Mouse (Mus musculus) urinary bladder, postnatal 25 days (tissue): Measurements from ENCODE around the gene Ints14.
"Not testable (repeated sequence)": the region's sequence is repeated elsewhere in the genome, so short reads cannot be mapped to it uniquely, and the experiment has no call there.

Source experiments
- DNase-seq: peaks from one replicate; pipeline ENCODE4 v3.0.0; 2022; ENCODE audit warnings: low spot score

Ints14 gene

GRCm38 (mm10) chr9:64953190-64953589 is 7.5 kb upstream of the Ints14 start:
- DNase-seq: no peak

GRCm38 (mm10) chr9:64956337-64956736 is 4.4 kb upstream of the Ints14 start:
- DNase-seq: no peak

GRCm38 (mm10) chr9:64957276-64957675 is 3.4 kb upstream of the Ints14 start:
- no peak for DNase-seq

- DNase-seq: no peak
Observed at GRCm38 (mm10) chr9:64960978-64961320, 244 bp downstream of the Ints14 start.

- DNase-seq: no peak
Observed at GRCm38 (mm10) chr9:64980548-64980947, 19.8 kb downstream of the Ints14 start.

- no peak for DNase-seq
Observed at GRCm38 (mm10) chr9:64981904-64982303, 21.2 kb downstream of the Ints14 start.

- no peak for DNase-seq
Observed at GRCm38 (mm10) chr9:64985037-64985794, 24.5 kb downstream of the Ints14 start.

- no peak for DNase-seq
Observed at GRCm38 (mm10) chr9:64985807-64986206, 25.1 kb downstream of the Ints14 start.

GRCm38 (mm10) chr9:64987651-64988050 is 26.9 kb downstream of the Ints14 start:
- no peak for DNase-seq

GRCm38 (mm10) chr9:64988443-64988842 is 27.7 kb downstream of the Ints14 start:
- no peak for DNase-seq

- DNase-seq: no peak
Observed at GRCm38 (mm10) chr9:64990291-64990690, 29.6 kb downstream of the Ints14 start.

GRCm38 (mm10) chr9:64995464-64995863 is 34.8 kb downstream of the Ints14 start:
- DNase-seq: not testable (repeated sequence)

- DNase-seq: no peak
Observed at GRCm38 (mm10) chr9:65001481-65001880, 40.8 kb downstream of the Ints14 start.

- no peak for DNase-seq
Observed at GRCm38 (mm10) chr9:65005737-65006136, 45.0 kb downstream of the Ints14 start.

- no peak for DNase-seq
Observed at GRCm38 (mm10) chr9:65010632-65011031, 49.9 kb downstream of the Ints14 start.

GRCm38 (mm10) chr9:65011304-65011703 is 50.6 kb downstream of the Ints14 start:
- no peak for DNase-seq

GRCm38 (mm10) chr9:65015461-65016222 is 54.9 kb downstream of the Ints14 start:
- DNase-seq: no peak

GRCm38 (mm10) chr9:65016241-65016977 is 55.7 kb downstream of the Ints14 start:
- DNase-seq: no peak

- no peak for DNase-seq
Observed at GRCm38 (mm10) chr9:65016978-65017827, 56.5 kb downstream of the Ints14 start.

- DNase-seq: no peak
Observed at GRCm38 (mm10) chr9:65017896-65018295, 57.2 kb downstream of the Ints14 start.

GRCm38 (mm10) chr9:65018588-65019121 is 58.0 kb downstream of the Ints14 start:
- no peak for DNase-seq

- DNase-seq: no peak
Observed at GRCm38 (mm10) chr9:65019146-65019545, 58.4 kb downstream of the Ints14 start.
